Mouse (Mus musculus): ENCODE data around the gene Rnf144b.

The Rnf144b gene

GRCm38 (mm10) chr13:47125595-47125994, 3.1 kb downstream of the Rnf144b start:
- no peak for DNase-seq

DNA sequence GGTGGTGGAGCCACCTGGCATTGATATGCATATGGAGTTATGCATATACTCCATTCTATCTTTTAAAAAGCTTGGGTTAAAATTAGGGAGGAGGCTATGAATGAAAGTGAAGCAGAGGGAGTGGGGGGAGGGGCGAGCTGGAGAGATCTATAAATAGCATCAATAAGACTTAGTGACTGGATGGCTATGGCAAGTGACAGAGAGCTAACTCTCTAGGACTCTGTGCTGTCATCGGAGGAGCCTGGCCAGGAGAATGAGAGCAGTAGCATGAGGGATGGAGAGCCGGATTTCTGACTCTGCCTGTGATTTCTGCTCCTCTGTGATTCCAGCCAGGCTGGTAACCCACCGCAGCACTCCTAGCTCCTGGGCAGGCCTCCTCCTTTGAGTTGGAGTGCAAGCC, 6.6 kb downstream of the Rnf144b start:
- no peak for DNase-seq

DNA sequence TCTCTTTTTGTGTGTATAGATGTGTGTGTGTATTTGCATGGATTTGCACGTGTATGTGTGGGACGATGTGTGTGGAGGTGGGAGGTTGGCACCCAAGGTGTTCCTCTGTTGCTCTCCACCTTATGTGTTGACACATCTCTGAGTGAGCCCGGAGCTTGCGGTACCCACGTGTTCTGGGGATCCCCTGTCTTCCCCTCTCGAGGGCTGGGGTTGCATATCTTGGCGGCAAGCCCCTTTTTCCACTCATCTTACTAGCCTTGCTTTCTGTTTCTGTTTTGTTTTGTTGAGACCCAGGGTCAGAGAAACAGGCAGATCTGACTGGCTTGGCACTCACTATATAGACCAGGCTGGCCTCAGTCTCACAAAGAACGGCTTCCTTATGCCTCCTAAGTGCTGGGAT, 10.6 kb downstream of the Rnf144b start:
- DNase-seq: no peak

- no peak for DNase-seq
Observed at GRCm38 (mm10) chr13:47134836-47135235, 12.4 kb downstream of the Rnf144b start.

GRCm38 (mm10) chr13:47135741-47136140, 13.3 kb downstream of the Rnf144b start:
- DNase-seq: no peak

- DNase-seq: no peak
Observed at GRCm38 (mm10) chr13:47142764-47143163, 20.3 kb downstream of the Rnf144b start.

DNA sequence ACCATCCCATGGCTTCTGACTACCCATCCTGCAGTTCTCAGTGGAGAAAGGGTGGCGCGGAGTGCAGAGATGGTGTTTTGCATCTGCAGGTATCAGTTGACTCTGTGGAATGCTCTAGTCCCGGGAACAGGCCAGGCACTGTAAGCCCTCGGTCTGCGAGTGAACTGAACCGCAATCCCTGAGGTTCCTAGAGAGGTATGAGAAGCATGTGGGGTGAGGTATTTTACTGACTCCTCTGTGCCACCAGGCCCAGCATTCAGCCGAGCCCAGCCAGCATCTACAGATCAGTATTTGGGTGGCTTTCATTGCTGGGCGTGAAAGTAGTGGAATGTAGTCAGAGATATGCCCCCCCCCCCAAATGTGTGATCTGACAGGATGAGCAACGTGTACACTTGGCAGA, 23.5 kb downstream of the Rnf144b start:
- DNase-seq: no peak

GRCm38 (mm10) chr13:47146388-47146787, 23.9 kb downstream of the Rnf144b start:
- no peak for DNase-seq

GRCm38 (mm10) chr13:47148573-47148972, 26.1 kb downstream of the Rnf144b start:
- no peak for DNase-seq

GRCm38 (mm10) chr13:47149993-47150392, 27.5 kb downstream of the Rnf144b start:
- no peak for DNase-seq

DNA sequence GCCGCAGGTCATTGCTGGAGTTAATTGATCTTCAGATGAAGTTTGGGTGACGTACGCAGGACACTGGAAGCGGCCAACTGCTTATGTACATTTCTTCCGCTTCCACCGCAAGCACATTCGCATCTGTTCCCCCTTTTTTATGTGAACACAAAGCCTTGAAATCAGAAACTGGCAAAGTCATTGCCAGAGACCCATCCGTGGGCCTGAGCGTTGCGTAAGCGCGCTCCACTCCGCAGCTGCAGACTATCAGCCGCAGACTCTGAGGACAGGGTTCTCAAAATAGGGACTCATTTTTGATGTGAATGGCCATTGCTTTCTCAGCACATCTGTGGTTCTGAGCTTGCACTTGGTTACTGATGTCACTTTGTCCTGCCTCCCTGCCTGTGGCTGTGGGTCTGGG, 28.6 kb downstream of the Rnf144b start:
- DNase-seq: no peak

DNA sequence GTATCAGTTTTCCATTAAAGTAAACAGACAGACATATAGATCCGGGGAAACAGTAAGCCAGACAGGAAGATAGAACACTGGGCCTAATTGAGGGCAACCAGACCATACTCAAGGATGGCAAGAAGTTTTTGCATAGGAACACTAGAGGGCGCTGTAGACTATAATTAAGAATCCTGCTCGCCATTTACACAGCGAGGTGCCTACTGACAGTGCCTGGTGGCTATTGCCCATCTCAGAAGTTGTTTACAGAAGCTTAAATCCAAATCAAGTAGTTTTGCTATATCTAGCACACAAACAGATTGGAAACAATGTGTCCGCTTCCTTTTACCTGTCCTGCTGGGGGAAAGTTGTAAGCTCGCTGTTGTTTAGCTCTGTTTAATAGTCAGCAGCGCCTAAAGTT, 29.9 kb downstream of the Rnf144b start:
- no peak for DNase-seq

DNA sequence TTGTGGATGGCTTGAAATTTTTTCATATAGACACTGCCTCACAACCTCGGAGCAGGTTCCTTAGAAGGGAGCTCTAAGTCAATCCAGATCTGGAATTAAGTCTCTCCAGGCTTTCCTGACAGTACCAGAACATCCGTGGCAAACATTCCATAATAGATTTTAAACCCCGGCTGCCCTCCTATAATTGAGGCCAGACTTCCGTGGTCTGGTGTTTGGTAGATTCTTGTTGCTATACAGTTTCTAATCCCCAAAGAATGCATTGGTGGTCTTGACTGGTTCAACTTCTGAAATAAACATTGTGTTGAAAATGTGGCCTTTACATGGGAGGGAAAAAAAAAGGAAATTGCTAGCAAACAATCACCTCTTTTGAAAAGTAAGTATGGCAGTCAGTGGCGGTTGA, 30.8 kb downstream of the Rnf144b start:
- DNase-seq: no peak

DNA sequence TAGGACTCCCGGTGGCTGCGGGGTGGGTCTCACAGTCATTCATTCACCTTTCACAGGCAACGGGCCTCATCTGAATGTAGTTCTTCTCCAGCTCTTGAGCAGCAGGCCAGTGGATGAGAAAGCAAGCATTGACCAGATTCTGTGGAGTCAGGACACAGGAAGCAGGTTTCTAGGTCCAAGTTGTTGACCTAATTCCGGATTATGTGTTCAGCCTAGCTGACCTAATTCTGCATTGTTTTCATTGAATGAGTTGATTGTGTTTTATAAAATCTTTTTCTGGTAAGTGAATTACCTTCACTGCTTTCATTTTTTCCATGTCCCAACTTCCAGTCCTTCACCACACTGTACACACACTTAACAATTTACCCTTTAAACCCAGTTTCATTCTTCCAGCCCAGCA, 32.4 kb downstream of the Rnf144b start:
- DNase-seq: no peak

GRCm38 (mm10) chr13:47156841-47157240, 34.4 kb downstream of the Rnf144b start:
- DNase-seq: no peak

GRCm38 (mm10) chr13:47162001-47162400, 39.5 kb downstream of the Rnf144b start:
- DNase-seq: no peak

DNA sequence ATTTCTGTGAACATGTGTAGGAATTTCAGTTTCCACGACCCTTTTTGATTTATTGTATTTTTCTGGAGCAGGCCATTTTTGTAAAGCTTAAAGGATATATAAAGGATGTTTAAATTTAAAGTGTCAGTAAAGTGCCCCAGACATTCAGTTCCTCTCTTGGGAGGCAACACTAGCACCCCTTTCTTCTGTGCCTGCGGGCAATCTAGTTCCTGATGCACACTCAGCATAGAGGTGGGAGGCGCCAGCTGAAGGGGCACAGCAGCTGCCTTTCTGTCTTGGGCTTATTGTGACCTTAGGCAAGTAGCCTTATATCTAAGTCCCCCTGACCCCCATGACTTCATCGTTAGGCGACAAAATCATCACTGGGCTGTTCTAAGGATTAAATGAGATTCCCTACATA, 42.3 kb downstream of the Rnf144b start:
- DNase-seq: no peak

- no peak for DNase-seq
Observed at GRCm38 (mm10) chr13:47165261-47165660, 42.8 kb downstream of the Rnf144b start.

GRCm38 (mm10) chr13:47168484-47168883, 46.0 kb downstream of the Rnf144b start:
- no peak for DNase-seq

- DNase-seq: no peak
Observed at GRCm38 (mm10) chr13:47170026-47170425, 47.6 kb downstream of the Rnf144b start.

GRCm38 (mm10) chr13:47170811-47171555, 48.5 kb downstream of the Rnf144b start:
- no peak for DNase-seq

GRCm38 (mm10) chr13:47172891-47173290, 50.4 kb downstream of the Rnf144b start:
- DNase-seq: no peak

DNA sequence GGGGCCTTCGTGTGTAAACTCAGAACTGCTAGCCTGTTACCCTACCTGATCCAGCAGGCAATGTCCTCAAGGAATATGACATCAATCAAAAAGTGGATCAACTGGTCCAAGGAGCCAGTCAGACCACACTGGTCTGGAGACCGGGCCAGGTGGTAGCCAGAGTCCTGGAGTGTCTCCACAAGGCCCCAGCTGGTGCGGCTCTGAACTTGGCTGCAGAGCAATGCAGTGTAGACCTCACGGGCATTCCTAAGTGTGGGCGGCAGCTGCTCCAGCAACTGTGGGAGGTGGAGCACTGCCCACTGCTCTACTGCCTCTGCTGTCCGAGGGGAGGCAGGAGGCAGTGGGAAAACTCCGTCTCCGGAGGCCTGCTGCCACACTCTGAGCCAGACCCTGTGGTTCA, 55.7 kb downstream of the Rnf144b start:
- DNase-seq: no peak

DNA sequence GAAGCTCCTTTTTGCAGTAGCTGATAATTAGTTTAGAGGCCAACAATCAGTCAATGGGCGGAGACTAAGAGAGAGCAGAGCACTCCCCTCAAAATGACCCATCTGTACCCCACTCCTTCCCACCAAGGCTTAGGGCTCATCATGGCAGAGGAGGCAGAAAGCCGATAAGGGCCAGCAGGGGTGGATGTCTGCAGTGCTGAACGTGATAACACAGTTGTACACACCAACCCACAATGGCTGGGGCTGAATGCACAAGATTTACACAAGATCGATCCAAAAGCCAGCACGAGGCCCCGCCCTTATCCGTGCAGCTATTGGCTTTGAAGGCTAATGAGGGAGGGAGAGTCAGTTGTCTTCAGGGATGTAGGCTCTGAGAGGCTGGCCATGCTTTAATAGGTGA, 58.3 kb downstream of the Rnf144b start:
- no peak for DNase-seq

GRCm38 (mm10) chr13:47182366-47182765, 59.9 kb downstream of the Rnf144b start:
- DNase-seq: no peak
